Comparison of ENCODE assay signal across 19 mouse cellular contexts in genomic region chr2:131715381-131715780, GRCm38 (mm10).
DNase-seq lines count a peak whose midpoint lies in the region; ATAC-seq and TF ChIP-seq lines count a peak whose summit lies in the region.
"Had no signal": no experiment of that assay in that cellular context is flagged by ENCODE, and none has a peak within 500 bp of the region (broad histone marks: within the 10 kb centered on the region; RNA-seq: fewer than 3 reads in every experiment).

No protein-coding gene starts in this region.

- ATAC-seq in cerebellum, adult (ENCODE audit: insufficient number of reproducible peaks, low FRiP score, low TSS enrichment), result no peak
- ATAC-seq: forebrain, embryonic 14.5 days; forebrain, embryonic 16.5 days had no signal

- DNase-seq in cerebellum, postnatal 14 days, result peak; percentile 50 to 59
- peak; percentile 15 to 17 for DNase-seq in cerebellum, postnatal 36 days
- no peak for DNase-seq in cerebellum, postnatal 4 days (ENCODE audit: low spot score in 2 of 2)
- DNase-seq in layer of hippocampus, adult 2 months (ENCODE audit: low spot score in 2 of 2), result no peak
- no peak for DNase-seq in layer of hippocampus, adult 18-20 months (ENCODE audit: low spot score in 2 of 2)
- DNase-seq: adrenal gland, adult 2 months; adrenal gland, postnatal 10 days; adrenal gland, postnatal 25 days; cerebellum, adult 11-12 months; cerebellum, adult 9-10 months; embryo, embryonic 11 days had no signal

- H3K27ac ChIP-seq in layer of hippocampus, adult 2 months, result peak overlapping the region; percentile 6; the same call in 1 of the 2 replicates
- H3K27ac ChIP-seq: embryonic facial prominence, embryonic 13.5 days; embryonic facial prominence, embryonic 15.5 days; forebrain, embryonic 10.5 days; forebrain, embryonic 12.5 days had no signal

- TF ChIP-seq CTCF in layer of hippocampus, adult 2 months (conservative IDR thresholded peaks at IDR 0.05), result no peak

- H3K4me3 ChIP-seq in layer of hippocampus, adult 2 months, result no peak overlapping the region
- H3K4me3 ChIP-seq: embryonic facial prominence, embryonic 13.5 days; embryonic facial prominence, embryonic 15.5 days; erythroblast, embryonic 14.5 days; forebrain, embryonic 10.5 days; forebrain, embryonic 12.5 days had no signal

Comparison
In these comparisons a context has a peak if more than half of its experiments do, and no peak if none do; other contexts are left out.
1. DNase-seq: peak in cerebellum, postnatal 14 days (2 of 2) and cerebellum, postnatal 36 days (2 of 2); none in cerebellum, postnatal 4 days (0 of 2), layer of hippocampus, adult 2 months (0 of 2) and layer of hippocampus, adult 18-20 months (0 of 2).